Mouse (Mus musculus): Measurements from ENCODE around the gene Cobl. TPM values are rescaled to one million over a fixed set of nuclear protein-coding genes. Genes with fewer than 3 reads are reported as not detected.
A peak's percentile ranks its signal among the peaks of the same experiment; 100 is the strongest.

Cobl gene
- polyA plus RNA-seq, 1 experiment from 2014 or later: 7.6 TPM

- H3K4me1 ChIP-seq (ENCODE audit: insufficient read depth, low read length): no peaks in the 10 kb centered on the region
- no peak overlapping the region for H3K9ac ChIP-seq (replicated peaks; ENCODE audit: low read length)
- H3K4me2 ChIP-seq (replicated peaks; ENCODE audit: low read depth, low read length): no peak overlapping the region
- H3K36me3 ChIP-seq (ENCODE audit: insufficient read depth, low read length): no peaks in the 10 kb centered on the region
- no peak overlapping the region for H3K4me3 ChIP-seq (ENCODE audit: low read length)
- H3K9me3 ChIP-seq (ENCODE audit: low read length): no peaks in the 10 kb centered on the region
- no peaks in the 10 kb centered on the region for H3K27me3 ChIP-seq (ENCODE audit: insufficient read depth, low read length)
- 52% methylated on average over 3 of the region's 3 CpGs for WGBS
- ATAC-seq (ENCODE audit: low FRiP score, low TSS enrichment): no peak
- H3K27ac ChIP-seq (ENCODE audit: low read length): no peak overlapping the region
Observed at GRCm38 (mm10) chr11:12304879-12305278, 159.9 kb downstream of the Cobl start.

GRCm38 (mm10) chr11:12299701-12300446 is 164.9 kb downstream of the Cobl start:
- Histone ChIP-seq H3K27ac (ENCODE audit: low read length) (peak overlapping the region; percentile 2; the same call in 1 of the 2 replicates), H3K9ac (replicated peaks; ENCODE audit: low read length) (no peak overlapping the region), H3K4me2 (replicated peaks; ENCODE audit: low read depth, low read length) (no peak overlapping the region), H3K27me3 (ENCODE audit: insufficient read depth, low read length) (no peaks in the 10 kb centered on the region), H3K9me3 (ENCODE audit: low read length) (no peaks in the 10 kb centered on the region; the same call in 1 of the 2 replicates), H3K4me3 (ENCODE audit: low read length) (no peak overlapping the region), H3K36me3 (ENCODE audit: insufficient read depth, low read length) (no peaks in the 10 kb centered on the region), H3K4me1 (ENCODE audit: insufficient read depth, low read length) (no peaks in the 10 kb centered on the region)
- ATAC-seq (ENCODE audit: low FRiP score, low TSS enrichment): no peak
- 32% methylated on average over 5 of the region's 5 CpGs for WGBS

GRCm38 (mm10) chr11:12291654-12291935 is 173.2 kb downstream of the Cobl start:
- Histone ChIP-seq H3K9ac (replicated peaks; ENCODE audit: low read length) (no peak overlapping the region), H3K9me3 (ENCODE audit: low read length) (no peaks in the 10 kb centered on the region), H3K27me3 (ENCODE audit: insufficient read depth, low read length) (peaks cover 9% of the 10 kb centered on the region; the same call in 1 of the 2 replicates), H3K27ac (ENCODE audit: low read length) (no peak overlapping the region), H3K4me1 (ENCODE audit: insufficient read depth, low read length) (no peaks in the 10 kb centered on the region), H3K4me3 (ENCODE audit: low read length) (no peak overlapping the region), H3K36me3 (ENCODE audit: insufficient read depth, low read length) (no peaks in the 10 kb centered on the region), H3K4me2 (replicated peaks; ENCODE audit: low read depth, low read length) (no peak overlapping the region)
- 18% methylated on average over 3 of the region's 3 CpGs for WGBS
- no peak for ATAC-seq (ENCODE audit: low FRiP score, low TSS enrichment)

- no peaks in the 10 kb centered on the region for H3K4me1 ChIP-seq (ENCODE audit: insufficient read depth, low read length)
- no peak overlapping the region for H3K9ac ChIP-seq (replicated peaks; ENCODE audit: low read length)
- no peaks in the 10 kb centered on the region for H3K36me3 ChIP-seq (ENCODE audit: insufficient read depth, low read length)
- peaks cover 9% of the 10 kb centered on the region; the same call in 1 of the 2 replicates for H3K27me3 ChIP-seq (ENCODE audit: insufficient read depth, low read length)
- WGBS: 46% methylated on average over 7 of the region's 7 CpGs
- no peaks in the 10 kb centered on the region for H3K9me3 ChIP-seq (ENCODE audit: low read length)
- H3K4me3 ChIP-seq (ENCODE audit: low read length): no peak overlapping the region
- H3K4me2 ChIP-seq (replicated peaks; ENCODE audit: low read depth, low read length): no peak overlapping the region
- ATAC-seq (ENCODE audit: low FRiP score, low TSS enrichment): peak; percentile 77; the same call in 1 of the 2 replicates
- H3K27ac ChIP-seq (ENCODE audit: low read length): no peak overlapping the region
Observed at GRCm38 (mm10) chr11:12290911-12291653, 173.7 kb downstream of the Cobl start.

- Histone ChIP-seq H3K4me2 (replicated peaks; ENCODE audit: low read depth, low read length) (no peak overlapping the region), H3K27me3 (ENCODE audit: insufficient read depth, low read length) (peaks cover 4% of the 10 kb centered on the region; the same call in 1 of the 2 replicates), H3K9me3 (ENCODE audit: low read length) (no peaks in the 10 kb centered on the region), H3K9ac (replicated peaks; ENCODE audit: low read length) (no peak overlapping the region), H3K4me1 (ENCODE audit: insufficient read depth, low read length) (no peaks in the 10 kb centered on the region), H3K4me3 (ENCODE audit: low read length) (no peak overlapping the region), H3K27ac (ENCODE audit: low read length) (no peak overlapping the region), H3K36me3 (ENCODE audit: insufficient read depth, low read length) (no peaks in the 10 kb centered on the region)
- 85% methylated on average over 4 of the region's 4 CpGs for WGBS
- ATAC-seq (ENCODE audit: low FRiP score, low TSS enrichment): no peak
Observed at GRCm38 (mm10) chr11:12285319-12286021, 179.3 kb downstream of the Cobl start.

GRCm38 (mm10) chr11:12280711-12281110 is 184.0 kb downstream of the Cobl start:
- H3K27ac ChIP-seq (ENCODE audit: low read length): no peak overlapping the region

GRCm38 (mm10) chr11:12274276-12274675 is 190.5 kb downstream of the Cobl start:
- H3K36me3 ChIP-seq (ENCODE audit: insufficient read depth, low read length): no peaks in the 10 kb centered on the region
- H3K4me2 ChIP-seq (replicated peaks; ENCODE audit: low read depth, low read length): no peak overlapping the region
- WGBS: 78% methylated on average over 2 of the region's 2 CpGs
- H3K4me1 ChIP-seq (ENCODE audit: insufficient read depth, low read length): no peaks in the 10 kb centered on the region
- H3K4me3 ChIP-seq (ENCODE audit: low read length): no peak overlapping the region
- no peak overlapping the region for H3K9ac ChIP-seq (replicated peaks; ENCODE audit: low read length)
- no peaks in the 10 kb centered on the region for H3K9me3 ChIP-seq (ENCODE audit: low read length)
- no peak for ATAC-seq (ENCODE audit: low FRiP score, low TSS enrichment)
- H3K27ac ChIP-seq (ENCODE audit: low read length): no peak overlapping the region
- H3K27me3 ChIP-seq (ENCODE audit: insufficient read depth, low read length): no peaks in the 10 kb centered on the region

More at GRCm38 (mm10) chr11:12280711-12281110, 184.0 kb downstream of the Cobl start:
- no peaks in the 10 kb centered on the region for H3K9me3 ChIP-seq (ENCODE audit: low read length)
- no peaks in the 10 kb centered on the region for H3K27me3 ChIP-seq (ENCODE audit: insufficient read depth, low read length)
- no peaks in the 10 kb centered on the region for H3K36me3 ChIP-seq (ENCODE audit: insufficient read depth, low read length)
- no peaks in the 10 kb centered on the region for H3K4me1 ChIP-seq (ENCODE audit: insufficient read depth, low read length)
- H3K4me2 ChIP-seq (replicated peaks; ENCODE audit: low read depth, low read length): no peak overlapping the region
- WGBS: 58% methylated on average over 7 of the region's 7 CpGs
- H3K4me3 ChIP-seq (ENCODE audit: low read length): no peak overlapping the region
- ATAC-seq (ENCODE audit: low FRiP score, low TSS enrichment): no peak
- H3K9ac ChIP-seq (replicated peaks; ENCODE audit: low read length): no peak overlapping the region

- no peaks in the 10 kb centered on the region for H3K27me3 ChIP-seq (ENCODE audit: insufficient read depth, low read length)
- H3K9me3 ChIP-seq (ENCODE audit: low read length): no peaks in the 10 kb centered on the region
- H3K4me3 ChIP-seq (ENCODE audit: low read length): no peak overlapping the region
- no peak overlapping the region for H3K4me2 ChIP-seq (replicated peaks; ENCODE audit: low read depth, low read length)
- H3K4me1 ChIP-seq (ENCODE audit: insufficient read depth, low read length): no peaks in the 10 kb centered on the region
- ATAC-seq (ENCODE audit: low FRiP score, low TSS enrichment): no peak
- H3K9ac ChIP-seq (replicated peaks; ENCODE audit: low read length): no peak overlapping the region
- no peak overlapping the region for H3K27ac ChIP-seq (ENCODE audit: low read length)
- H3K36me3 ChIP-seq (ENCODE audit: insufficient read depth, low read length): no peaks in the 10 kb centered on the region
- WGBS: 90% methylated on average over 6 of the region's 6 CpGs
Observed at GRCm38 (mm10) chr11:12273726-12274125, 191.0 kb downstream of the Cobl start.

GRCm38 (mm10) chr11:12258411-12258810 is 206.3 kb downstream of the Cobl start:
- no peak for ATAC-seq (ENCODE audit: low FRiP score, low TSS enrichment)
- Histone ChIP-seq H3K4me3 (ENCODE audit: low read length) (no peak overlapping the region), H3K36me3 (ENCODE audit: insufficient read depth, low read length) (0 out of 2 replicates have a peak, but pooled peaks cover 2% of the 10 kb centered on the region), H3K27me3 (ENCODE audit: insufficient read depth, low read length) (no peaks in the 10 kb centered on the region), H3K4me2 (replicated peaks; ENCODE audit: low read depth, low read length) (no peak overlapping the region), H3K4me1 (ENCODE audit: insufficient read depth, low read length) (0 out of 2 replicates have a peak, but pooled peaks cover 3% of the 10 kb centered on the region), H3K9ac (replicated peaks; ENCODE audit: low read length) (no peak overlapping the region), H3K9me3 (ENCODE audit: low read length) (no peaks in the 10 kb centered on the region), H3K27ac (ENCODE audit: low read length) (no peak overlapping the region)
- WGBS: 41% methylated on average over 2 of the region's 2 CpGs
